Mouse (Mus musculus) gastrocnemius, adult 2 months (tissue): ENCODE measurements around the gene Adgrd1. TPM values are rescaled to one million over a fixed set of nuclear protein-coding genes. Genes with fewer than 3 reads are reported as not detected.

Experiments
- DNase-seq: peaks from one replicate; pipeline ENCODE4 v3.0.0; 2022
- H3K27ac ChIP-seq: fragments of 200-600 bp; 2 replicates; pipeline ENCODE4 v1.8.1; 2022; ENCODE audit warnings: mild to moderate bottlenecking
- H3K4me3 ChIP-seq: fragments of 200-600 bp; 2 replicates; pipeline ENCODE4 v1.8.1; 2022; ENCODE audit warnings: mild to moderate bottlenecking, moderate library complexity
- CTCF ChIP-seq: fragments of 200-600 bp; IDR thresholded peaks from 2 replicates; pipeline ENCODE4 v1.8.1; 2022; ENCODE audit warnings: antibody characterized with exemption, mild to moderate bottlenecking, moderate library complexity
- intact Hi-C: fragments of 180-260 bp; cut with DNase I; formaldehyde crosslinking; loops from one replicate; pipeline ENCODE4 v1.15.1; 2025
- total RNA-seq, 2 experiments: library from RNA; stranded (reverse); gene quantifications; 2 replicates each; pipeline ENCODE4 v1.2.3; 2021

Gene Adgrd1
- total RNA-seq, 2 experiments from 2014 or later, result 5.6 to 6.0 TPM

DNA sequence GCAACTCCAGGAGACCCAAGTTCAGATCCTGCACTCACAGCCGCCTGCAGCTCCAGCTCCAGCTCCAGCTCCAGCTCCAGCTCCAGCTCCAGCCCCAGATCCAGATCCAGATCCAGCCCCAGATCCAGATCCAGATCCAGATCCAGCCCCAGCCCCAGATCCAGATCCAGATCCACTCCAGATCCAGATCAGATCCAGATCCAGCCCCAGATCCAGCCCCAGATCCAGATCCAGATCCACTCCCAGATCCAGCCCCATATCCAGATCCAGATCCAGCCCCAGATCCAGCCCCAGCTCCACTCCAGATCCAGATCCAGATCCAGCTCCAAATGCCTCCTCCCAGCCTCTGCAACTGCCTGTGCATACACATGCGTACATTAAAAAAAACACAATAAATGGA lies 131.6 kb downstream of the Adgrd1 start:
- no peak overlapping the region for H3K27ac ChIP-seq
- no peak for DNase-seq
- H3K4me3 ChIP-seq, result no peak overlapping the region
- intact Hi-C loops, result no loop called here
- no peak for TF ChIP-seq CTCF

- intact Hi-C loops, result no loop called here
- no peak for TF ChIP-seq CTCF
- Histone ChIP-seq H3K27ac (no peak overlapping the region), H3K4me3 (no peak overlapping the region)
- no peak for DNase-seq
Measured at GRCm38 (mm10) chr5:129233301-129233700, 136.8 kb downstream of the Adgrd1 start.

DNA sequence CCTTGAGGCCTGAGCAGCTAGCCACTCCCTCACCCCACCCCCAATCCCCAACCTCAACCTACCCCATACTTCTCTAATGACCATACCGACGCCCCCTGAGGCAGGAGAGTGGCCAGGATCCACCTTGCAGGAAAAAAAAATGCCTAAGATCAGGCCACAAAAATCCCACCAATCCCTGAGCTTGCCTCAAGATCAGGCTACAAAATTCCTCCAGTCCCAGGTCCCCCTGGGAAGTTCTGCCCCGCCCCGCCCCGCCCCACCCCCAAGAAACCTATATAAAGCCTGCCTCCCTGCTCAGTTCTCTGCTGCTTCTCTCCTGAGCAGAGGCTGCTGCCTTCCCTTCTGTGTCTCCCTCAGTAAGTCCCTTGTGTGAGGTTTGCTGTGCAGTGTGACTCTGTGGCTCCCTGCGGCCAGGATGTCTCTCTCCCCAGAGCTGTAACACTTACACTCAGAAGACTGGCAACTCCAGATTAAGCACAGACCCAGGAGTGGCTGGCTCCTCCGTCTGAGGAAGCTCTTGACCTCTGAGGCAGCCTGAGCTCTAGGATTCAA lies 137.4 kb downstream of the Adgrd1 start:
- TF ChIP-seq CTCF, result no peak
- H3K27ac ChIP-seq, result no peak overlapping the region
- intact Hi-C loops, result no loop called here
- H3K4me3 ChIP-seq, result no peak overlapping the region
- DNase-seq, result no peak

DNA sequence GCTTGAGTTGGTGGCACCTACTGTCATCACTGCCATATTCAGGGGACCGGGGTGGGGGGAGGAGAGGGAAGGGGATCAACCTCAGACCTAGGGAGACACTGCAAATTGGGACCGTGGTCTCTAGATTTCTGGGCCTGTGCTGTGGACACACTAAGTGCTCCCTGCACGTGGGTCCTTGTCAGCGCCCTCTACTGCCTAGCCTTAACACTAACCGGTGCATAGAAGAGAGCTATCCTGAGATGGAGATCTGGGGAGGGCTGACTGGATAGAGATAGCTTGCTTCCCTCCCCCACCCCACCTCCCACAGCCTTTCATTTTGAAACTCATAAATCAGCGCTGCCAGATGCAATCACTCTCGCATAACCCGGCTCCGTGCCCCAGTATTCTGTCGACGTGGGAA lies 139.8 kb downstream of the Adgrd1 start:
- no peak for TF ChIP-seq CTCF
- intact Hi-C loops, result no loop called here
- DNase-seq, result no peak
- Histone ChIP-seq H3K27ac (no peak overlapping the region), H3K4me3 (no peak overlapping the region)

GRCm38 (mm10) chr5:129241865-129242264 lies 145.3 kb downstream of the Adgrd1 start:
- intact Hi-C loops, result no loop called here
- Histone ChIP-seq H3K27ac (no peak overlapping the region), H3K4me3 (no peak overlapping the region)
- no peak for DNase-seq
- no peak for TF ChIP-seq CTCF

DNA sequence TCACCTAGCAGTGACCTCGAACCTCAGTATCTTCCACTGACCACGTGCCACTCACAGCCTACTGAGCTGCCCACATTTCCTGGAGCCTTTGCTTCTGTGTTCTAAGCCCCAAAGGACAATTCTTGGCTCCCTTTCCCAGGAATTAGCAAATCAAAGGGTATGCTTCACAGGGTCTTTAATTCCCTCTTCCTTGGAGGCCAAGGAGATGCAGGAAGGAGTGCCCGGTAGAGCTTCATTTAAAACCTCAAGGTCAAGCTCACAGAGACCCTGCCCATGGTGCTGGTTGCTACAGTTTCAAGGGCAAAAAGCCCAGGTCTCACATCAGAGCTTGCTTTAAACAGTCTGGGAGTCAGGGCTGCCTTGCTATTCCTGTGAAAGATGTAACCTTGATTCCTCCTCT lies 145.7 kb downstream of the Adgrd1 start:
- intact Hi-C loops, result no loop called here
- no peak for TF ChIP-seq CTCF

GRCm38 (mm10) chr5:129243120-129243519 lies 146.6 kb downstream of the Adgrd1 start:
- no peak for DNase-seq
- TF ChIP-seq CTCF, result no peak
- intact Hi-C loops, result no loop called here
- no peak overlapping the region for H3K27ac ChIP-seq
- no peak overlapping the region for H3K4me3 ChIP-seq

More for the DNA sequence above, 145.7 kb downstream of the Adgrd1 start:
- no peak for DNase-seq
- Histone ChIP-seq H3K27ac (no peak overlapping the region), H3K4me3 (no peak overlapping the region)

DNA sequence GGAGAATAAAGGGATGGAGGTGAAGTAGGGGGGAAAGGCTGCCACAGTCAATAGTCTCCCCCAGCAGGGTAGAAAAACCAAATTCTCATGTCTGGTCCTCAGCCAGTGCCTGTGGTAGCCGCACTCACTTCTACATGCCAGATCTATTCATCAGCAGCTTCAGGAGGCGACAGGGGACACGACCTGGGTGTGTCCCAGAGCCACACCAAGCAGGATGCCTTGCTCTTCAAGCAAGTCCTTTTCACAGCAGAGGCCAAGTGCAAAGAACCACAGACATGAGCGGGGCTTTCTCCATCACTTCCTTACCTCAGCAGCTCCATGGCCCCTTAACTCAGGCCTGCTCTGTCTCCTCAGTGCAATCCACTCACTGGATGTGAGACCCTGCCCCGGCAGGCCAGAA lies 147.8 kb downstream of the Adgrd1 start:
- Histone ChIP-seq H3K4me3 (no peak overlapping the region), H3K27ac (no peak overlapping the region)
- intact Hi-C loops, result no loop called here
- no peak for TF ChIP-seq CTCF
- DNase-seq, result no peak

- Histone ChIP-seq H3K27ac (no peak overlapping the region), H3K4me3 (no peak overlapping the region)
- TF ChIP-seq CTCF, result no peak
- no peak for DNase-seq
- intact Hi-C loops, result no loop called here
Measured at GRCm38 (mm10) chr5:129249080-129249479, 152.5 kb downstream of the Adgrd1 start.

Other genes with a start within 250 kb of the Adgrd1 start
- under 1 TPM in 1 of 2 experiments, not detected in 1; 0.05 TPM for gene Rimbp2, start 143.3 kb upstream of the Adgrd1 start, total RNA-seq
- 1 to 10 TPM; 6.3 to 7.8 TPM for gene Stx2, start 88.2 kb upstream of the Adgrd1 start, total RNA-seq
- 10 to 100 TPM; 78.9 to 94.0 TPM for gene Ran, start 76.7 kb upstream of the Adgrd1 start, total RNA-seq